Mouse (Mus musculus) hindbrain, embryonic 16.5 days (tissue): Measurements from ENCODE around the gene Nfil3. TPM values are rescaled to one million over a fixed set of nuclear protein-coding genes. Genes with fewer than 3 reads are reported as not detected.

ENCODE experiments used
- ATAC-seq: fragments of 200-750 bp; cut with Nextera tagmentation; 2 replicates; pipeline ENCODE4 v1.8.0; 2017; ENCODE audit warnings: moderate TSS enrichment, moderate library complexity
- H3K27ac ChIP-seq: fragments of 300-500 bp; sonication (generic); 2 replicates; pipeline ENCODE4 v1.5.1; 2014; ENCODE audit warnings: low read depth, mild to moderate bottlenecking, control low read depth, low read length, moderate library complexity
- H3K27me3 ChIP-seq: fragments of 300-500 bp; sonication (generic); replicated peaks from 2 replicates; pipeline ENCODE4 v1.6.1; 2014; ENCODE audit warnings: low read length; ENCODE audit not compliant: control insufficient read depth, insufficient read depth
- H3K36me3 ChIP-seq: fragments of 300-500 bp; sonication (generic); 2 replicates; pipeline ENCODE4 v1.6.1; 2014; ENCODE audit warnings: mild to moderate bottlenecking, low read length, moderate library complexity, mixed read lengths; ENCODE audit not compliant: control insufficient read depth, insufficient read depth
- H3K4me1 ChIP-seq: fragments of 300-500 bp; sonication (generic); 2 replicates; pipeline ENCODE4 v1.6.1; 2014; ENCODE audit warnings: low read depth, low read length; ENCODE audit not compliant: control insufficient read depth, insufficient read depth
- H3K4me2 ChIP-seq: fragments of 300-500 bp; sonication (generic); 2 replicates; pipeline ENCODE4 v1.6.1; 2014; ENCODE audit warnings: mild to moderate bottlenecking, low read length, control low read depth, moderate library complexity
- H3K4me3 ChIP-seq: fragments of 300-500 bp; sonication (generic); 2 replicates; pipeline ENCODE4 v1.5.1; 2014; ENCODE audit warnings: mild to moderate bottlenecking, low read length, control low read depth, moderate library complexity
- H3K9ac ChIP-seq: fragments of 300-500 bp; sonication (generic); 2 replicates; pipeline ENCODE4 v1.6.1; 2014; ENCODE audit warnings: low read depth, mild to moderate bottlenecking, control low read depth, low read length, moderate library complexity
- H3K9me3 ChIP-seq: fragments of 300-500 bp; sonication (generic); 2 replicates; pipeline ENCODE4 v1.6.1; 2014; ENCODE audit warnings: mild to moderate bottlenecking, low read length, moderate library complexity; ENCODE audit not compliant: control insufficient read depth
- WGBS: fragments of 180-500 bp; shearing (Covaris S2); extraction: QIAGEN DNeasy Blood & Tissue Kit; methylation state at CpG from one replicate; pipeline ENCODE4 v1.1.7; 2014; 5-methylcytosine and 5-hydroxymethylcytosine counted together
- polyA plus RNA-seq: library from polyadenylated mRNA; unstranded; fragments of >200 nt; fragmentation: Nextera tagmentation; extraction: Ambion mirVana; gene quantifications from 2 replicates; pipeline ENCODE4 v1.2.1, GENCODE M21; 2015

The Nfil3 gene
- polyA plus RNA-seq, 1 experiment from 2014 or later, result 44.8 TPM

DNA sequence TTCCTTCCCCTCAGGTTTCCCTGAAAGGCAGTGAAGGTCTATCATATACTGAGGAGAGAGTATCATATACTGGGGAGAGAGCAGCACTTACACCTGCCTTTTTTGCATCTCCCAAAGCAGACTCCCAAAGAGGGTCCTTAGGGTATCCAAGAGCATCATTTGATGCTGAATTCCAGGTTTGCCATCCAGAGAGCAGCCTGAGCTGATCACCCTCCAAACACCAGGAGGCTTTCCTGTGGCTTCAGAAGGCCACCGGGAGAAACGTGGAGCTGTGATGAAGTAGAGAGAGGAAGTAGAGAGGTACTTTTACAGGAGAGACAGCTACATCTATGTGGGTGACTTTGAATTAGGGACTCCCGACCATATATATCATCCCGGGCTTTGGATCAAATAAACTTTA, 3.1 kb downstream of the Nfil3 start:
- peak overlapping the region; percentile 86 for H3K27ac ChIP-seq
- H3K4me2 ChIP-seq, result peak overlapping the region; percentile 92
- no peaks in the 10 kb centered on the region for H3K9me3 ChIP-seq
- no peaks in the 10 kb centered on the region for H3K36me3 ChIP-seq
- H3K27me3 ChIP-seq, result no peaks in the 10 kb centered on the region
- H3K4me1 ChIP-seq, result peaks cover 31% of the 10 kb centered on the region
- ATAC-seq, result no peak
- WGBS, result 17% methylated on average over 4 of the region's 4 CpGs
- peak overlapping the region; percentile 74 for H3K4me3 ChIP-seq
- H3K9ac ChIP-seq, result peak overlapping the region; percentile 82

DNA sequence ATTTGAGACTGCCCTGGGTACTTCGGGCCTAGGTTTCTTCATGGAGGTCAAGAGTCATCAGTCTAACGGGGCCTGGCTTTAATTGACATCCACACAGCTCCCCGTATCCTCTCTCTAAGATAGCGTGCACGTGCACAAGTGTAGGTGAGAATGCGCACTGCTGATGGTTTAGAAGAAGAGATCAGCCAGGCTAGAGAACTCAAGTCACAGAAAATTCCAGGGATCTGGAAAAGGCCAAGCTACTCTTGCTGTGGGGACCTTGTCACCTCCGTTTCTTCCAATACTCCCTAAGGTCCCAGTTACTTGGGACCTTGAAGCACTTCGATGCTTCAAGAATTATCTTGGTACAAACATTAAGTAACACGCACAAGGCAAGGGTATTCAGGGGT, 3.7 kb downstream of the Nfil3 start:
- Histone ChIP-seq H3K9ac (peak overlapping the region; percentile 82), H3K4me1 (peaks cover 30% of the 10 kb centered on the region), H3K36me3 (no peaks in the 10 kb centered on the region), H3K27ac (peak overlapping the region; percentile 86), H3K9me3 (no peaks in the 10 kb centered on the region), H3K27me3 (no peaks in the 10 kb centered on the region), H3K4me3 (peak overlapping the region; percentile 74), H3K4me2 (peak overlapping the region; percentile 92)
- WGBS, result 72% methylated on average over 9 of the region's 9 CpGs
- ATAC-seq, result no peak

GRCm38 (mm10) chr13:52976510-52977220, 4.2 kb downstream of the Nfil3 start:
- ATAC-seq, result no peak
- no peak overlapping the region for H3K9ac ChIP-seq
- H3K9me3 ChIP-seq, result no peaks in the 10 kb centered on the region
- WGBS, result 23% methylated on average over 16 of the region's 16 CpGs
- peak overlapping the region; percentile 8; the same call in 1 of the 2 replicates for H3K4me3 ChIP-seq
- H3K4me2 ChIP-seq, result peak overlapping the region; percentile 92
- H3K27me3 ChIP-seq, result no peaks in the 10 kb centered on the region
- H3K27ac ChIP-seq, result peak overlapping the region; percentile 86; the same call in 1 of the 2 replicates
- H3K4me1 ChIP-seq, result peaks cover 27% of the 10 kb centered on the region
- H3K36me3 ChIP-seq, result no peaks in the 10 kb centered on the region

DNA sequence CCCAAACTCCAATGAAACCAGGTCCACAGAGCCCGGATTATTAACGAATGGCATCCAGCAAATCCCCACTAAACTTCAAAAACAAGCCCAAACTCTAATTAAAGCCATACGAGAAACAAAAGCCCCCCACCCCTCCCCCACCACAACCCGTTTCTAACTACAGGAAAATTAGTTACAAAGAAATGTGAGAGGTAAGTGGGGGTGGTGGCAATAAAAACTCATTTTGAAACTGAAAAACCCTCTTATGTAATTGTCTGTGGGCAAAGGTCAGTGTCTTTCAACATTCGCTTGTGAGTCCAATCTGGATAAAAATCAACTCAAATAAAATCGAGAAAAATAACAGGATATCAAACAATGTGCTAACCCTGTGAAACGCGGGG, 4.8 kb downstream of the Nfil3 start:
- ATAC-seq, result no peak
- Histone ChIP-seq H3K4me3 (no peak overlapping the region), H3K9ac (no peak overlapping the region), H3K4me2 (peak overlapping the region; percentile 92), H3K27me3 (no peaks in the 10 kb centered on the region), H3K27ac (no peak overlapping the region), H3K36me3 (no peaks in the 10 kb centered on the region), H3K4me1 (peaks cover 27% of the 10 kb centered on the region), H3K9me3 (no peaks in the 10 kb centered on the region)
- 39% methylated on average over 8 of the region's 8 CpGs for WGBS

DNA sequence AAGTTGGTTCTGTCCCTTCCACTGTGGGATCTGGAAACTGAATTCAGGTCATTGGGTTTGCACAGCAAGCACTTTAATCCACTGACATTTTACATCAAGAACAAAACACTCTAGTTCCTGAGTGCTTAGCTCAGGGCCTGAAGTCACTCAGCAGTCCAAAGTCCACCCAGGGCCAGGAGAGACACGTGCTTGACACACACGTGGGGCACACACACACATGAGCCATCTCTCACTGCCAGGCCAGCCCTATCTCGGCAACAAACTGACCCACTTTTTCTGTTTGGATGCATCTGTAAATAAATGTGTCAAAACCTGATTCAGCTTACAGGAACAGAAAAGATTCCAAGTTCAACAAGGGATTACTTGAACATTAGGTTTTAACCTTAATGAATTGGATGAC, 6.2 kb downstream of the Nfil3 start:
- Histone ChIP-seq H3K27ac (no peak overlapping the region), H3K4me3 (no peak overlapping the region), H3K36me3 (no peaks in the 10 kb centered on the region), H3K27me3 (no peaks in the 10 kb centered on the region), H3K9ac (no peak overlapping the region), H3K4me1 (peaks cover 27% of the 10 kb centered on the region), H3K4me2 (no peak overlapping the region), H3K9me3 (no peaks in the 10 kb centered on the region)
- ATAC-seq, result no peak
- 67% methylated on average over 3 of the region's 3 CpGs for WGBS

DNA sequence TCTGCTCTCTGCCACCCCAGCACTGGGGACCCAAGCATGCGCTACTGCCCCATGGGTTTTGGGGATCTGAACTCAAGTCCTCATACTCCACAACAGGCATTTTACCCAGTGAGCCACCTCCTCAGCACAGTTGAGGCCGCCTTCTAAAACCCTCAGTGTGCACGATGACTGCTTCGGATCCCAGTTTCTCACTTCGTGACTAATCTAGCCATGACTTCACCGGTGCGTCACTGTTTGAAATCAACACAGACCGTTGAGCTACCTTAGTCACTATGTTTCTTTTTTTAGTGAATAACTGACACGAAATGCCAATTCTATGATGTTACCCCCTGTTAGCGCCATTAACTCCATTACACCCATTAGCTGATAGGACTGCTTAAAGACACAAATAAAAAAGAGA, 7.4 kb downstream of the Nfil3 start:
- H3K27me3 ChIP-seq, result no peaks in the 10 kb centered on the region
- no peak overlapping the region for H3K27ac ChIP-seq
- peaks cover 27% of the 10 kb centered on the region for H3K4me1 ChIP-seq
- no peak overlapping the region for H3K9ac ChIP-seq
- H3K4me3 ChIP-seq, result no peak overlapping the region
- H3K9me3 ChIP-seq, result no peaks in the 10 kb centered on the region
- H3K4me2 ChIP-seq, result no peak overlapping the region
- no peak for ATAC-seq
- H3K36me3 ChIP-seq, result no peaks in the 10 kb centered on the region; the same call in 1 of the 2 replicates
- 92% methylated on average over 10 of the region's 10 CpGs for WGBS

- H3K9me3 ChIP-seq, result no peaks in the 10 kb centered on the region
- no peak for ATAC-seq
- H3K27ac ChIP-seq, result no peak overlapping the region
- peaks cover 24% of the 10 kb centered on the region for H3K4me1 ChIP-seq
- no peak overlapping the region for H3K9ac ChIP-seq
- peaks cover 5% of the 10 kb centered on the region for H3K36me3 ChIP-seq
- H3K4me3 ChIP-seq, result no peak overlapping the region
- 92% methylated on average over 3 of the region's 3 CpGs for WGBS
- no peaks in the 10 kb centered on the region for H3K27me3 ChIP-seq
- no peak overlapping the region for H3K4me2 ChIP-seq
Measured at GRCm38 (mm10) chr13:52972626-52973025, 8.2 kb downstream of the Nfil3 start.

GRCm38 (mm10) chr13:52970876-52971275, 10.0 kb downstream of the Nfil3 start:
- Histone ChIP-seq H3K4me1 (peaks cover 9% of the 10 kb centered on the region), H3K27me3 (no peaks in the 10 kb centered on the region), H3K27ac (no peak overlapping the region), H3K9ac (no peak overlapping the region), H3K4me2 (no peak overlapping the region), H3K36me3 (peaks cover 16% of the 10 kb centered on the region), H3K9me3 (no peaks in the 10 kb centered on the region), H3K4me3 (no peak overlapping the region)
- no peak for ATAC-seq
- 86% methylated on average over 6 of the region's 6 CpGs for WGBS

DNA sequence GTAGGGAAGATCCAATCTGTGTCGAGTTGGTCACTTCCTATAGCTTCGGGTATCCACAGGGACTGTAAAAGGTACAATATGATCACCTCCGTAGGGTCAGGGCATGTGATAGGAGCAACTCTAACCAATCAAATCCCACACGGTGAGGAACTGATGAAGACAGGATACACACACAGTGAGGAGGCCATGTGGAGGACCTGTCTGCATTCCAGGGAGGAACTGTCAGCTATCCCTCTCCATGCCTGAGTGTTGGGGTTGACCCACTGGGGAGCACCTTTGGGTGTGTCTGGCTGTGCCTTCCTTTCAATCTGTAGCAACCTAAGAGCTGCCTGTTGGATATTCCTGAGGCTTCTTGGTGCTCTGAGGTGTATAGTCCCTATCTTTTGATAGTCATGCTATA, 18.0 kb downstream of the Nfil3 start:
- peak; percentile 24; the same call in 1 of the 2 replicates for ATAC-seq
- Histone ChIP-seq H3K36me3 (peaks cover 22% of the 10 kb centered on the region), H3K9me3 (no peaks in the 10 kb centered on the region), H3K4me2 (no peak overlapping the region), H3K27ac (no peak overlapping the region), H3K9ac (no peak overlapping the region), H3K4me1 (no peaks in the 10 kb centered on the region), H3K27me3 (no peaks in the 10 kb centered on the region), H3K4me3 (no peak overlapping the region)
- WGBS, result 90% methylated on average over 4 of the region's 4 CpGs
